Mouse (Mus musculus): ENCODE measurements at regions not wholly inside any gene's neighbourhood (a gene's known extent, or its start where the extent isn't known, plus 50 kb on each side); places are given as distances from the start of the nearest gene placed in this dataset.

GRCm38 (mm10) chr11:43370025-43370424 is 56.0 kb downstream of the Pttg1 start:
- no peak for DNase-seq (ENCODE audit: low read depth)

- DNase-seq (ENCODE audit: low read depth): no peak
Measured at GRCm38 (mm10) chr11:43368346-43368745, 57.7 kb downstream of the Pttg1 start.

- no peak for DNase-seq (ENCODE audit: low read depth)
Measured at GRCm38 (mm10) chr11:43361858-43362257, 64.2 kb downstream of the Pttg1 start.

GRCm38 (mm10) chr11:43358390-43359291 is 67.4 kb downstream of the Pttg1 start:
- DNase-seq (ENCODE audit: low read depth): no peak

GRCm38 (mm10) chr11:43353602-43354001 is 72.4 kb downstream of the Pttg1 start:
- DNase-seq (ENCODE audit: low read depth): no peak

- DNase-seq (ENCODE audit: low read depth): no peak
Measured at GRCm38 (mm10) chr11:43353030-43353429, 73.0 kb downstream of the Pttg1 start.

DNA sequence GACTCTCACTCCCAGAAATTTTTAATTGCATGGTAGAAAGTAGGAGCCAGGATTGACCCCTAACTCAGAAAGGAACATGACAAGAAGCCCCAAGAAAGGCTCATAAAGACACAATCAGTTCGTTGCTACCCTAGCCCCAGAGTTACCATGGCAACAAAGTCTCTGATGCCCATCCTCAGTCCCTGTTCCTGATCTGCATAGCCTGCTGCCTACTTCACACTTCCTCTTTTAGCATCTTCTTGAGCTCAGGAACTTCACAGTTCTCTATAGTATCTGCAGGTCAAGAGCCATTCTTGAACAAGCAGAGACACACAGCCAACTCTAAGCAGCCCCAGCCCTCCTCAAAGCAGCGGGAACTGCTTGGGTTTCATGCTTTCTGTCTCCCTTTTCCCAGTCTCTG is 74.2 kb downstream of the Pttg1 start:
- DNase-seq (ENCODE audit: low read depth): no peak

- DNase-seq (ENCODE audit: low read depth): no peak
Measured at GRCm38 (mm10) chr11:43351348-43351747, 74.7 kb downstream of the Pttg1 start.

DNA sequence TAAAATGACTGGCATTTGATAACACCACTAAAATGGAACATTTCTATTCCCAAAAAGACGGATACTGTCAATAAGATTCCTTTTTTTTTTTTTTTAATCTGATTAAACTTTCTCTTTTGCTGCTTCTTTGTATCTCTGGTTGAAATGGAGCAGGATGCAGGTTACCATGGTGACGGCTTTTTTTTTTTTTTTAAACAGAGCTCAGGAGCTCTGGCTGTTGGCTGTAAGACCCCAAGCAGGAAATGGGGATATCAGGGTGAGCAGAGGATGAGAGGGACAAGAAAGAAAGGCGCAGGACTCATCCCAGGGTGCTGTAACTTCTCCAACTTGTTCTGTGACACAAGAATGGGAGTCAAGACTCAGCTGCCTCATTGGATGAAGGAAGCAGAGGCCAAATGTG is 75.8 kb downstream of the Pttg1 start:
- no peak for DNase-seq (ENCODE audit: low read depth)

DNA sequence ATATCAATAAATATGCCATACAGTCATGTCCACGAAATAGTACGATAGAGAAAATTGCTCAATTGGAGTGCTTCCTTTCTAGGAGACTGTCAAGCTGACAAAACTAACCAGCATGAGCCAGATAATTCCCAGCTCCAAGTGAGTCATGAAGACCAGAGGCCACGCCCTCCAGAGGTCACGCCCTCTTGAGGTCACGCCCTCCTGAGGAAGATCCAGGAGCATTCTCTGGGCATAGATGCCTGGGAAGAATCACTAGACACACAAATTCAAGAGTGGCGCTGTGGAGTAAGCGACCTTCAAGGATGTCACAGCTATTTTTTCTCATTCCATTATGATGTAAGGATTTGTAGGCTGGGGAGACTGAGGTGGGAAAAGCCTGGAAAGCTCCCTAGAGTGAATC is 76.5 kb downstream of the Pttg1 start:
- no peak for DNase-seq (ENCODE audit: low read depth)

GRCm38 (mm10) chr11:43348571-43348970 is 77.5 kb downstream of the Pttg1 start:
- DNase-seq (ENCODE audit: low read depth): peak; percentile 23

DNA sequence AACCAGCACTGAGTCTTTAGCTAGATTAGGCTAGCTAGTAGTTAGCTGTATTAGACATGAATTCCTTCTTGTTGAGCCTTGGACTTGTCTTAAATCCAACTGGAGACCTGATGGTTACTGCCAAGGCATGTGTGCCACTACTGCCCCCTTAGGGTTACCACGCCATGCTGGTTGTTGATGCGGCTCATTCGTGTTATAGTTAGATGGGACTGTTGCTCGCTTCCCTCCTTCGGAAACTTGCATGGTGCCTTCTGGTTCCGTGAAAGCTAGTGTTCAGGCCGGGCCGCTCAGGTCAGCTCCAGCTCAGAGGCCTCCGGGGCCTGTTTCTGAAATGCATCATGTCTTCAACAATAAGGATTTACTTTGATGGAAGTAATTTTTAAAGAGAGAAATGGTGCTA is 79.6 kb downstream of the Pttg1 start:
- DNase-seq (ENCODE audit: low read depth): no peak

DNA sequence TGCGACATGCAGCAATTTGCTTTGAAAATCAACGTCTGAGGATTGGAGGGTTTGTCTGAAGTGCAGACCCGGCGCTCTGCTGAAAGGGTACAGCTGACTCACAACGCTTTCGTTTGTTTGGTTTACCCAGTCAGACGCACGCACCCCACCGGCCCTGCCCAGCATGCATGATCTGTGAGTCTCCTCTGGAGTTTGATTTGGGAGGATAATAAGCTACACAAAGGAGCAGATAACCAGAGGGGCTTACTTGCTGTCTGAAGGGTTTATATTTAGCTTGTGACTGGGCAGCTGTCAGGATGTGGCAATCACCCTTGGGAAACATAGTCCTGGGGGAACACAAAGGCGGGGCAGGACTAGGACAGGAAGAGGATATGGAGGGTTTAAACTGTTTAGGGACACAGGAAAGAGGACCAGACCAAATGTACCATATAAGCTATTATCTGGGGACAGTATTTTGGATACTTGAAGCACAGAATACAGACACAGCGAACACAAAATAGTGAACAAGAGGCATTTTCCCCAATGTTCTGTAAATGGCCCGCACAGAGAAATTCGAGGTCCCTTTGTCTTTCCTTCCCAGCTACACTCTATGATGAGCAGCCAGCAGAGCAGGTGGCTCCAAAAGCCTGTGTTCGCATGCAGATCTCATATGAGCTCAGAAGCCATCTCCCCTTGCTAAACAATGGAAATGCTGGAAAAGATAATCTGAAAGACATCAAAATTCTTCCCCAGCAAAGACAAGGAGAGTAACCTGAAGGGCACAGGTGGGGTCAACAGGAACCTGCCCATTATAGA is 81.1 kb downstream of the Pttg1 start:
- no peak for DNase-seq (ENCODE audit: low read depth)

DNA sequence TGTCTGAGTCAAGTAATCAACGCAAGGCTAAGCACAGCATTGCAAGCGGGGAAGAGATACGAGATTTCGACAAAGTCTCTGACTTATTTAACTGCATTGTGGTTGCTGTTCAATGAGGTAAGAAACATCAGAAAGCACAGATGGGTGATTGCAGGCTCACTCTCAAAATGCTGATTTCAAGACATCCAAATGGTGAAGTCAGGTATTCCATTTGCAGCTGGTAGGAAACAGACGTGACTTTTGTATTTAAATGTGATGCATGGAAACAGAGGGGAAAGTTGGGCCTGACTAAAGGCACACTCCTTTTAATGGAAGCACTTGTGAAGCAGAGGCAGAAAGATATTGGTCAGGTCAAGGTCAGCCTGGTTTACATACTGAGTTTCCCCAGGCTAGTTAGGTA is 82.5 kb downstream of the Pttg1 start:
- no peak for DNase-seq (ENCODE audit: low read depth)

GRCm38 (mm10) chr11:43338377-43338993 is 87.6 kb downstream of the Pttg1 start:
- DNase-seq (ENCODE audit: low read depth): no peak

- DNase-seq (ENCODE audit: low read depth): no peak
Measured at GRCm38 (mm10) chr11:43335668-43336265, 90.3 kb downstream of the Pttg1 start.

DNA sequence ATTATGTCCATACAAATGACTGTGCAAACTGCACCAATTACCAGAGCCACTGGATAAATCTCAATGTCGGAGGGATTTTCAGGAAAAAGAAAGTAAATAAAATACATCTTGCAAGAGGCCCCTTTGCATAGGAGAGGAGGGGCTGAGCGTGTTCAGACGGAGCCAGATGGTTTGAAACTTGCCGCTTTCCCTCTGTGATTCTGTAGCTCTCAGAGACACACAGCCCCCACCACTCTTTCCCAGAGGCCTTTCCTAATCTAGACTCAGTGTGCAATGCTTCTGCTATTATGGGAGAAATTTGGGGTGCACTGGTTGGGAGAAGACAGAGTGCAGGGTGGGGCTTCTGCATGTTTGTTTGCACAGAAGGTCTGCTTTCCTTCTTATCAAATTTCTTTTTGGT is 92.5 kb downstream of the Pttg1 start:
- no peak for DNase-seq (ENCODE audit: low read depth)

- no peak for DNase-seq (ENCODE audit: low read depth)
Measured at GRCm38 (mm10) chr11:43313996-43314395, 112.1 kb downstream of the Pttg1 start.
